ENCODE assay signal across 14 mouse cellular contexts in the genomic region with DNA sequence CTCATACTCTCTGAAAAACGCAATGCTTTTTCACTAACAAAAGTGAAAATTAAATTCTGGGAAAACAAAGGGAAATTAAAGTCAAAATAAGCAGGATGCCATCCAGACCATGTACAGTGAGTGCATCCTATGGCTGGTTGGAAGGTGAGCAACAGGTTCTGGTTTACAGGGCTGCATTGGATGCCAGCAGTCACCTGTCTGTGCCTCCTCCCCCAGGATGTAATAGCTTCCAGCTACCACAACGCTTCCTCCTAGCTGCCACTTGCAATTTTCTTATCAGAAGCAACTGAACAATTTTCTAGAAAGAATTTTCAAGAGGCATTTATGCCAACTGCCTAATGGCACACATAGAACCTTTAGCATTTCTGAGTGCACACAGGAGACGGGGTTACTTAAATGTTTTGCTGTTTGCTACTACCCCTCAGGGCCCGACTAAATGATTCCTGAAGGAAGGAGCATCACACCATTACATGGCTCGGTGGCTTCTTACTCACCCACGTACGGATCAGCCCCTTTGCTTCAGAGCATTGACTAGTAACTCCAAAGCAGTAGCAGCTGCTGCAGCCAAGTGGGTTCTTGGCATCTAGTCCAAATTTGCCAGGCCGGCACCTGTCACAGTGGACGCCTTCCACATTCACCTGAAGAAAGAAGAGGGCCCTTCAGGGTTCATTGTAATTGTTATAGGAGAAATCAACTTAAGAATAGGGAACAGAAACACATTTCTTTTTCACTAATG.
DNase-seq lines count a peak whose midpoint lies in the region.
"Had no signal": no experiment of that assay in that cellular context is flagged by ENCODE, and none has a peak within 500 bp of the region (broad histone marks: within the 10 kb centered on the region; RNA-seq: fewer than 3 reads in every experiment).

No protein-coding gene starts in this region.

- intact Hi-C loops in heart, postnatal 10 days (cut with DNase I), result no loop called here

- DNase-seq in heart, adult 11 months, result peak; percentile 72
- DNase-seq in heart, postnatal 10 days, result no peak
- peak; percentile 24 for DNase-seq in brain, adult 2 months (ENCODE audit: low read depth, low spot score)
- DNase-seq in cerebellum, adult 18-20 months, result peak; percentile 5 to 10
- peak; percentile 81 to 84 for DNase-seq in cerebellum, postnatal 14 days
- DNase-seq in thymus, postnatal 10 days (ENCODE audit: low spot score in 2 of 2), result no peak
- DNase-seq in adrenal gland, adult 2 months, result no peak
- DNase-seq: adrenal gland, postnatal 25 days; kidney, adult 11 months; kidney, postnatal 36 days; layer of hippocampus, postnatal 36 days; liver, embryonic 13.5 days; lung, adult 2 months; thymus, postnatal 4 days had no signal

Comparison
In these comparisons a context has a peak if more than half of its experiments do, and no peak if none do; other contexts are left out.
1. DNase-seq: peak in heart, adult 11 months (single experiment), brain, adult 2 months (single experiment), cerebellum, adult 18-20 months (2 of 2) and cerebellum, postnatal 14 days (2 of 2); none in heart, postnatal 10 days (0 of 2), thymus, postnatal 10 days (0 of 2) and adrenal gland, adult 2 months (single experiment).